Mouse (Mus musculus) C2C12 (cell line): ENCODE measurements around the gene Rdh8.

ENCODE experiments used
- CTCF ChIP-seq: IDR thresholded peaks from one replicate; pipeline ENCODE4 v1.5.1; 2011; ENCODE audit not compliant: control insufficient read depth, insufficient read depth, insufficient read length
- MAX ChIP-seq: IDR thresholded peaks from one replicate; pipeline ENCODE4 v1.6.1; 2011; ENCODE audit warnings: mild to moderate bottlenecking, control low read depth
- MYOD1 ChIP-seq: IDR thresholded peaks from one replicate; pipeline ENCODE4 v1.6.1; 2011; ENCODE audit warnings: low read depth; ENCODE audit not compliant: control insufficient read depth, insufficient read length

DNA sequence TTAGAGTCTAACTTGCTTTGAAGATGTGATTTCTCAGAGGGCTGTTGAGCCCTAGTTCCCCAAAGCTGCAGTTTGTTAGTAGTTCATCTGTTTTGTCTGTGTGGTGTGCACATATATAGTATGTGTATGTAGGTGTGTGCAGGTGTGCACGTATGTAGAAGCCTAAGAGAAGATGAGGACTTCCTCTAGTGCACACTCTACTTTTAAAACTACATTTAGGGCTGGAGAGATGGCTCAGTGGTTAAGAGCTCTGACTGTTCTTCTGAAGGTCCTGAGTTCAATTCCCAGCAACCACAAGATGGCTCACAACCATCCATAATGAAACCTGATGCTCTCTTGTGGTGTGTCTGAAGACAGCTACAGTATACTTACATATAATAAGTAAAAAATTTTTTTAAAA, 16.6 kb downstream of the Rdh8 start:
- no peak for TF ChIP-seq MAX
- TF ChIP-seq CTCF = no peak
- no peak for TF ChIP-seq MYOD1
